Mouse (Mus musculus) midbrain, postnatal 0 days (tissue): ENCODE data around the gene B3gntl1. TPM values are rescaled to one million over a fixed set of nuclear protein-coding genes. Genes with fewer than 3 reads are reported as not detected.

ENCODE experiments used
- ATAC-seq: fragments of 200-750 bp; cut with Nextera tagmentation; 2 replicates; pipeline ENCODE4 v1.8.0; 2017; ENCODE audit warnings: moderate number of reproducible peaks, mild to moderate bottlenecking, moderate TSS enrichment, moderate library complexity; ENCODE audit not compliant: low FRiP score
- DNase-seq: peaks from one replicate; pipeline ENCODE4 v3.0.0-alpha.2; 2015; ENCODE audit warnings: low spot score
- H3K27ac ChIP-seq: fragments of 300-500 bp; sonication (generic); 2 replicates; pipeline ENCODE4 v1.5.1; 2014; ENCODE audit warnings: low read depth, mild to moderate bottlenecking, low read length, mixed read lengths
- H3K27me3 ChIP-seq: fragments of 300-500 bp; sonication (generic); 2 replicates; pipeline ENCODE4 v1.6.1; 2014; ENCODE audit warnings: low read length, control low read depth, mixed read lengths; ENCODE audit not compliant: insufficient read depth
- H3K36me3 ChIP-seq: fragments of 300-500 bp; sonication (generic); 2 replicates; pipeline ENCODE4 v1.6.1; 2014; ENCODE audit warnings: low read length, control low read depth, mixed read lengths; ENCODE audit not compliant: insufficient read depth
- H3K4me1 ChIP-seq: fragments of 300-500 bp; sonication (generic); 2 replicates; pipeline ENCODE4 v1.6.1; 2014; ENCODE audit warnings: mild to moderate bottlenecking, control low read depth, antibody characterized with exemption, low read length, mixed read lengths; ENCODE audit not compliant: insufficient read depth
- H3K4me2 ChIP-seq: fragments of 300-500 bp; sonication (generic); 2 replicates; pipeline ENCODE4 v1.6.1; 2014; ENCODE audit warnings: low read depth, mild to moderate bottlenecking, low read length, mixed read lengths; ENCODE audit not compliant: poor library complexity, severe bottlenecking
- H3K4me3 ChIP-seq: fragments of 300-500 bp; sonication (generic); 2 replicates; pipeline ENCODE4 v1.5.1; 2014; ENCODE audit warnings: low read depth, mild to moderate bottlenecking, low read length, moderate library complexity
- H3K9ac ChIP-seq: fragments of 300-500 bp; sonication (generic); replicated peaks from 2 replicates; pipeline ENCODE4 v1.6.1; 2014; ENCODE audit warnings: mild to moderate bottlenecking, low read length, moderate library complexity, mixed read lengths; ENCODE audit not compliant: poor library complexity, severe bottlenecking
- H3K9me3 ChIP-seq: fragments of 300-500 bp; sonication (generic); 2 replicates; pipeline ENCODE4 v1.6.1; 2016; ENCODE audit warnings: low read length, control low read depth
- CTCF ChIP-seq: IDR thresholded peaks from 2 replicates; pipeline ENCODE4 v1.5.1; 2016; ENCODE audit warnings: antibody characterized with exemption, mild to moderate bottlenecking
- WGBS: fragments of 180-500 bp; shearing (Covaris S2); extraction: QIAGEN DNeasy Blood & Tissue Kit; methylation state at CpG from one replicate; pipeline ENCODE4 v1.1.7; 2014; 5-methylcytosine and 5-hydroxymethylcytosine counted together
- polyA plus RNA-seq: library from polyadenylated mRNA; unstranded; fragments of >200 nt; fragmentation: Nextera tagmentation; extraction: Ambion mirVana; gene quantifications from 2 replicates; pipeline ENCODE4 v1.2.1, GENCODE M21; 2015
- total RNA-seq: library from RNA; depleted of rRNA; stranded (reverse); fragments of >200 nt; gene quantifications from 2 replicates; pipeline ENCODE4 v1.2.3, GENCODE M21; 2014; rRNA removed

B3gntl1 gene
- total RNA-seq (10.1 and 10.5 TPM in 2 replicates), polyA plus RNA-seq (5.8 and 6.6 TPM in 2 replicates)

- Histone ChIP-seq H3K9ac (peak within 1 kb of the TSS; percentile 86), H3K4me1 (no peaks in the 10 kb centered on the region), H3K9me3 (no peaks in the 10 kb centered on the region), H3K27me3 (no peaks in the 10 kb centered on the region), H3K4me2 (peak within 1 kb of the TSS; percentile 66), H3K36me3 (no peaks in the 10 kb centered on the region), H3K27ac (peak within 1 kb of the TSS; percentile 95), H3K4me3 (peak within 1 kb of the TSS; percentile 61)
- ATAC-seq (peak; percentile 100), DNase-seq (peak; percentile 99)
- peak; percentile 51 for TF ChIP-seq CTCF
- under 1% methylated on average over 46 of the region's 46 CpGs for WGBS
Measured at GRCm38 (mm10) chr11:121672990-121673572, at the start of gene B3gntl1. Gene B3gntl1, minus strand, starts transcription at chr11:121673153.

- Histone ChIP-seq H3K9me3 (no peaks in the 10 kb centered on the region), H3K9ac (no peak overlapping the region), H3K4me2 (no peak overlapping the region), H3K4me3 (no peak overlapping the region), H3K27ac (no peak overlapping the region), H3K36me3 (no peaks in the 10 kb centered on the region), H3K4me1 (no peaks in the 10 kb centered on the region), H3K27me3 (no peaks in the 10 kb centered on the region)
- ATAC-seq: no peak
- WGBS: 59% methylated on average over 2 of the region's 2 CpGs
- TF ChIP-seq CTCF: no peak
- DNase-seq: no peak
Measured at GRCm38 (mm10) chr11:121722434-121722833, 49.5 kb upstream of the B3gntl1 start.

GRCm38 (mm10) chr11:121720752-121721151 is 47.8 kb upstream of the B3gntl1 start:
- H3K4me1 ChIP-seq: no peaks in the 10 kb centered on the region
- H3K4me3 ChIP-seq: no peak overlapping the region
- DNase-seq (no peak), ATAC-seq (no peak)
- no peaks in the 10 kb centered on the region for H3K27me3 ChIP-seq
- H3K27ac ChIP-seq: no peak overlapping the region
- H3K4me2 ChIP-seq: no peak overlapping the region
- H3K36me3 ChIP-seq: 0 out of 2 replicates have a peak, but pooled peaks cover 6% of the 10 kb centered on the region
- no peak overlapping the region for H3K9ac ChIP-seq
- TF ChIP-seq CTCF: no peak
- WGBS: 94% methylated on average over 3 of the region's 3 CpGs
- H3K9me3 ChIP-seq: no peaks in the 10 kb centered on the region

GRCm38 (mm10) chr11:121717724-121718123 is 44.8 kb upstream of the B3gntl1 start:
- no peak overlapping the region for H3K4me3 ChIP-seq
- no peak for TF ChIP-seq CTCF
- no peak for DNase-seq

GRCm38 (mm10) chr11:121714745-121715485 is 42.0 kb upstream of the B3gntl1 start:
- peaks cover 9% of the 10 kb centered on the region; the same call in 1 of the 2 replicates for H3K36me3 ChIP-seq
- H3K4me3 ChIP-seq: no peak overlapping the region
- no peak overlapping the region for H3K27ac ChIP-seq
- no peaks in the 10 kb centered on the region for H3K9me3 ChIP-seq
- no peaks in the 10 kb centered on the region for H3K27me3 ChIP-seq
- no peak for TF ChIP-seq CTCF
- ATAC-seq: no peak
- no peak for DNase-seq
- H3K9ac ChIP-seq: no peak overlapping the region
- 90% methylated on average over 2 of the region's 2 CpGs for WGBS
- no peak overlapping the region for H3K4me2 ChIP-seq
- no peaks in the 10 kb centered on the region for H3K4me1 ChIP-seq

More at GRCm38 (mm10) chr11:121717724-121718123, 44.8 kb upstream of the B3gntl1 start:
- no peak overlapping the region for H3K27ac ChIP-seq
- H3K9ac ChIP-seq: no peak overlapping the region
- no peaks in the 10 kb centered on the region for H3K4me1 ChIP-seq
- peaks cover 9% of the 10 kb centered on the region; the same call in 1 of the 2 replicates for H3K36me3 ChIP-seq
- 69% methylated on average over 6 of the region's 6 CpGs for WGBS
- no peaks in the 10 kb centered on the region for H3K9me3 ChIP-seq
- no peaks in the 10 kb centered on the region for H3K27me3 ChIP-seq
- H3K4me2 ChIP-seq: no peak overlapping the region
- ATAC-seq: no peak

- H3K4me1 ChIP-seq: no peaks in the 10 kb centered on the region
- H3K9me3 ChIP-seq: no peaks in the 10 kb centered on the region
- WGBS: 88% methylated on average over 2 of the region's 2 CpGs
- ATAC-seq (no peak), DNase-seq (no peak)
- H3K4me3 ChIP-seq: no peak overlapping the region
- no peak overlapping the region for H3K9ac ChIP-seq
- no peak overlapping the region for H3K4me2 ChIP-seq
- peaks cover 9% of the 10 kb centered on the region for H3K36me3 ChIP-seq
- TF ChIP-seq CTCF: no peak
- H3K27me3 ChIP-seq: no peaks in the 10 kb centered on the region
- no peak overlapping the region for H3K27ac ChIP-seq
Measured at GRCm38 (mm10) chr11:121713569-121713968, 40.6 kb upstream of the B3gntl1 start.
